Mouse (Mus musculus): ENCODE data around the gene Cyp2j7. TPM values are rescaled to one million over a fixed set of nuclear protein-coding genes. Genes with fewer than 3 reads are reported as not detected.
"Not testable (repeated sequence)": the region's sequence is repeated elsewhere in the genome, so short reads cannot be mapped to it uniquely, and the experiment has no call there.

Cyp2j7 gene
- not detected in 2 replicates for polyA plus RNA-seq (2015; fragmentation: Nextera tagmentation; extraction: Ambion mirVana)

- Histone ChIP-seq H3K4me3 (no peak within 1 kb of the TSS), H3K4me1 (no peaks in the 10 kb centered on the region), H3K4me2 (no peak within 1 kb of the TSS), H3K9me3 (no peaks in the 10 kb centered on the region), H3K36me3 (no peaks in the 10 kb centered on the region), H3K27me3 (no peaks in the 10 kb centered on the region), H3K27ac (no peak within 1 kb of the TSS), H3K9ac (no peak within 1 kb of the TSS)
- ATAC-seq (ENCODE audit: insufficient number of reproducible peaks, low FRiP score, low TSS enrichment, low read depth) = no peak
- WGBS = 80% methylated on average over 3 of the region's 3 CpGs
Observed at GRCm38 (mm10) chr4:96236559-96236958, at the start of gene Cyp2j7. TSS of gene Cyp2j7 (minus strand) at chr4:96236659.

- not testable (repeated sequence) for H3K4me2 ChIP-seq; H3K27me3 ChIP-seq; H3K9ac ChIP-seq; ATAC-seq (ENCODE audit: insufficient number of reproducible peaks, low FRiP score, low TSS enrichment, low read depth); H3K36me3 ChIP-seq; H3K9me3 ChIP-seq; H3K27ac ChIP-seq; H3K4me1 ChIP-seq; H3K4me3 ChIP-seq
- 54% methylated on average over 1 of the region's 1 CpGs for WGBS
Observed at GRCm38 (mm10) chr4:96276896-96277295, 40.4 kb upstream of the Cyp2j7 start.

GRCm38 (mm10) chr4:96273907-96274306 is 37.4 kb upstream of the Cyp2j7 start:
- Histone ChIP-seq H3K27ac (no peak overlapping the region), H3K4me2 (no peak overlapping the region), H3K4me3 (no peak overlapping the region), H3K27me3 (no peaks in the 10 kb centered on the region), H3K4me1 (no peaks in the 10 kb centered on the region), H3K9me3 (no peaks in the 10 kb centered on the region), H3K9ac (no peak overlapping the region), H3K36me3 (no peaks in the 10 kb centered on the region)
- ATAC-seq (ENCODE audit: insufficient number of reproducible peaks, low FRiP score, low TSS enrichment, low read depth) = no peak

- Histone ChIP-seq H3K4me1 (no peaks in the 10 kb centered on the region), H3K4me3 (no peak overlapping the region), H3K9me3 (no peaks in the 10 kb centered on the region), H3K4me2 (no peak overlapping the region), H3K27ac (no peak overlapping the region), H3K27me3 (no peaks in the 10 kb centered on the region), H3K36me3 (no peaks in the 10 kb centered on the region), H3K9ac (no peak overlapping the region)
- 40% methylated on average over 1 of the region's 1 CpGs for WGBS
- no peak for ATAC-seq (ENCODE audit: insufficient number of reproducible peaks, low FRiP score, low TSS enrichment, low read depth)
Observed at GRCm38 (mm10) chr4:96196701-96197100, 39.8 kb downstream of the Cyp2j7 start.

- H3K4me3 ChIP-seq; H3K9me3 ChIP-seq; H3K4me1 ChIP-seq; H3K9ac ChIP-seq; H3K4me2 ChIP-seq; H3K27ac ChIP-seq; ATAC-seq (ENCODE audit: insufficient number of reproducible peaks, low FRiP score, low TSS enrichment, low read depth); H3K27me3 ChIP-seq; H3K36me3 ChIP-seq: not testable (repeated sequence)
- 84% methylated on average over 5 of the region's 5 CpGs for WGBS
Observed at GRCm38 (mm10) chr4:96189321-96189720, 47.1 kb downstream of the Cyp2j7 start.

GRCm38 (mm10) chr4:96188671-96189070 is 47.8 kb downstream of the Cyp2j7 start:
- not testable (repeated sequence) for ATAC-seq (ENCODE audit: insufficient number of reproducible peaks, low FRiP score, low TSS enrichment, low read depth); H3K4me2 ChIP-seq; H3K27me3 ChIP-seq; H3K27ac ChIP-seq; H3K36me3 ChIP-seq; H3K4me1 ChIP-seq; H3K4me3 ChIP-seq; H3K9me3 ChIP-seq; H3K9ac ChIP-seq
- 78% methylated on average over 2 of the region's 2 CpGs for WGBS

- not testable (repeated sequence) for H3K9me3 ChIP-seq; H3K9ac ChIP-seq; H3K27ac ChIP-seq; H3K36me3 ChIP-seq; H3K4me1 ChIP-seq; H3K27me3 ChIP-seq; ATAC-seq (ENCODE audit: insufficient number of reproducible peaks, low FRiP score, low TSS enrichment, low read depth); H3K4me3 ChIP-seq; H3K4me2 ChIP-seq
- WGBS = 86% methylated on average over 2 of the region's 2 CpGs
Observed at GRCm38 (mm10) chr4:96188146-96188545, 48.3 kb downstream of the Cyp2j7 start.

- not testable (repeated sequence) for H3K4me2 ChIP-seq; H3K36me3 ChIP-seq; H3K9ac ChIP-seq; H3K9me3 ChIP-seq; H3K4me1 ChIP-seq; ATAC-seq (ENCODE audit: insufficient number of reproducible peaks, low FRiP score, low TSS enrichment, low read depth); H3K4me3 ChIP-seq; H3K27me3 ChIP-seq; H3K27ac ChIP-seq
- WGBS = 86% methylated on average over 2 of the region's 2 CpGs
Observed at GRCm38 (mm10) chr4:96184716-96185115, 51.7 kb downstream of the Cyp2j7 start.

- no peak for ATAC-seq (ENCODE audit: insufficient number of reproducible peaks, low FRiP score, low TSS enrichment, low read depth)
- WGBS = 76% methylated on average over 1 of the region's 1 CpGs
- Histone ChIP-seq H3K9ac (no peak overlapping the region), H3K9me3 (no peaks in the 10 kb centered on the region), H3K36me3 (no peaks in the 10 kb centered on the region), H3K27ac (no peak overlapping the region), H3K4me2 (no peak overlapping the region), H3K4me1 (no peaks in the 10 kb centered on the region), H3K4me3 (no peak overlapping the region), H3K27me3 (no peaks in the 10 kb centered on the region)
Observed at GRCm38 (mm10) chr4:96162839-96163238, 73.6 kb downstream of the Cyp2j7 start.

- 82% methylated on average over 1 of the region's 1 CpGs for WGBS
Observed at GRCm38 (mm10) chr4:96161575-96161974, 74.9 kb downstream of the Cyp2j7 start.

More at GRCm38 (mm10) chr4:96161575-96161974, 74.9 kb downstream of the Cyp2j7 start:
- Histone ChIP-seq H3K36me3 (no peaks in the 10 kb centered on the region), H3K4me1 (no peaks in the 10 kb centered on the region), H3K9ac (no peak overlapping the region), H3K27ac (no peak overlapping the region), H3K27me3 (no peaks in the 10 kb centered on the region), H3K9me3 (no peaks in the 10 kb centered on the region), H3K4me2 (no peak overlapping the region), H3K4me3 (no peak overlapping the region)
- ATAC-seq (ENCODE audit: insufficient number of reproducible peaks, low FRiP score, low TSS enrichment, low read depth) = no peak

Other genes with a start within 250 kb of the Cyp2j7 start
- not detected in 2 replicates for gene Cyp2j13, start 159.1 kb downstream of the Cyp2j7 start, polyA plus RNA-seq (2015; fragmentation: Nextera tagmentation; extraction: Ambion mirVana)
- not detected in 2 replicates for gene Cyp2j12, start 95.5 kb downstream of the Cyp2j7 start, polyA plus RNA-seq (2015; fragmentation: Nextera tagmentation; extraction: Ambion mirVana)
- not detected in 2 replicates for gene Cyp2j11, start 112.0 kb upstream of the Cyp2j7 start, polyA plus RNA-seq (2015; fragmentation: Nextera tagmentation; extraction: Ambion mirVana)

Measured in limb, embryonic 15.5 days (tissue).